Mouse (Mus musculus): ENCODE data around the gene Oxld1.
"Not testable (repeated sequence)": the region's sequence is repeated elsewhere in the genome, so short reads cannot be mapped to it uniquely, and the experiment has no call there.

- not testable (repeated sequence) for TF ChIP-seq POLR2A (IDR thresholded peaks at IDR 0.05; ENCODE audit: low read depth, low read length); CTCF (conservative IDR thresholded peaks at IDR 0.05; ENCODE audit: insufficient read depth, insufficient read length, low read depth, low read length)
Observed at GRCm38 (mm10) chr11:120413621-120414020, 44.2 kb downstream of the Oxld1 start.

Measured in kidney, adult 2 months (tissue).